Mouse (Mus musculus) cerebellum, postnatal 10 days (tissue): ENCODE measurements around the gene Il17rc.

Experiments used
- DNase-seq, 2 experiments: peaks; one replicate each; pipeline ENCODE4 v3.0.0; 2021; ENCODE audit warnings: mixed read lengths in 2 of 2

The Il17rc gene

GRCm38 (mm10) chr6:113457952-113458534 is 13.2 kb upstream of the Il17rc start, which contains the start of gene Il17re:
Gene Il17re (plus strand): TSS chr6:113458484.
- DNase-seq, result no peak

GRCm38 (mm10) chr6:113458635-113459034 is 12.6 kb upstream of the Il17rc start:
- DNase-seq, result peak; percentile 57 to 73

- DNase-seq, result peak in 1 of 2 experiments; percentile 46
These were observed 7.2 kb upstream of the Il17rc start for GRCm38 (mm10) chr6:113464040-113464439.

GRCm38 (mm10) chr6:113465602-113466001 is 5.6 kb upstream of the Il17rc start:
- DNase-seq, result peak; percentile 81 to 86

GRCm38 (mm10) chr6:113468512-113468911 is 2.7 kb upstream of the Il17rc start:
- no peak for DNase-seq

GRCm38 (mm10) chr6:113469021-113469420 is 2.2 kb upstream of the Il17rc start:
- DNase-seq, result peak; percentile 86 to 91

GRCm38 (mm10) chr6:113469432-113469831 is 1.8 kb upstream of the Il17rc start:
- DNase-seq, result peak; percentile 90 to 93

GRCm38 (mm10) chr6:113472061-113472460 is 834 bp downstream of the Il17rc start:
- peak; percentile 24 to 35 for DNase-seq

- DNase-seq, result no peak
These were observed 2.0 kb downstream of the Il17rc start for GRCm38 (mm10) chr6:113473246-113473645.

- no peak for DNase-seq
These were observed 2.5 kb downstream of the Il17rc start for GRCm38 (mm10) chr6:113473715-113474114.

GRCm38 (mm10) chr6:113477353-113477752 is 6.1 kb downstream of the Il17rc start:
- no peak for DNase-seq

GRCm38 (mm10) chr6:113478906-113479305 is 7.7 kb downstream of the Il17rc start:
- DNase-seq, result peak; percentile 30 to 37

GRCm38 (mm10) chr6:113480555-113481373 is 9.5 kb downstream of the Il17rc start:
- peak in 1 of 2 experiments; percentile 34 for DNase-seq

GRCm38 (mm10) chr6:113482477-113483099 is 11.4 kb downstream of the Il17rc start:
- DNase-seq, result peak; percentile 70 to 75

GRCm38 (mm10) chr6:113483100-113483615 is 11.9 kb downstream of the Il17rc start, which contains the start of gene Creld1:
Gene Creld1 (plus strand): TSS chr6:113483297.
- peak; percentile 96 to 98 for DNase-seq

- peak; percentile 69 to 72 for DNase-seq
These were observed 12.5 kb downstream of the Il17rc start for GRCm38 (mm10) chr6:113483729-113484128.

- DNase-seq, result no peak
These were observed 15.9 kb downstream of the Il17rc start for GRCm38 (mm10) chr6:113487125-113487576.

GRCm38 (mm10) chr6:113489410-113489809 is 18.2 kb downstream of the Il17rc start:
- no peak for DNase-seq

- DNase-seq, result no peak
These were observed 21.1 kb downstream of the Il17rc start for GRCm38 (mm10) chr6:113492101-113492864.

- DNase-seq, result peak; percentile 84 to 89
These were observed 23.1 kb downstream of the Il17rc start for GRCm38 (mm10) chr6:113494258-113494788.

GRCm38 (mm10) chr6:113495071-113495675 is 23.9 kb downstream of the Il17rc start:
- DNase-seq, result peak; percentile 63 to 66

GRCm38 (mm10) chr6:113499346-113499745 is 28.1 kb downstream of the Il17rc start:
- no peak for DNase-seq
